Mouse (Mus musculus) 3T3-L1 (cell line): ENCODE results near the gene Rab40c.

ENCODE experiments used
- DNase-seq: peaks from one replicate; pipeline ENCODE4 v3.0.0-alpha.2; 2015; ENCODE audit warnings: low read depth, low spot score

Gene Rab40c

DNA sequence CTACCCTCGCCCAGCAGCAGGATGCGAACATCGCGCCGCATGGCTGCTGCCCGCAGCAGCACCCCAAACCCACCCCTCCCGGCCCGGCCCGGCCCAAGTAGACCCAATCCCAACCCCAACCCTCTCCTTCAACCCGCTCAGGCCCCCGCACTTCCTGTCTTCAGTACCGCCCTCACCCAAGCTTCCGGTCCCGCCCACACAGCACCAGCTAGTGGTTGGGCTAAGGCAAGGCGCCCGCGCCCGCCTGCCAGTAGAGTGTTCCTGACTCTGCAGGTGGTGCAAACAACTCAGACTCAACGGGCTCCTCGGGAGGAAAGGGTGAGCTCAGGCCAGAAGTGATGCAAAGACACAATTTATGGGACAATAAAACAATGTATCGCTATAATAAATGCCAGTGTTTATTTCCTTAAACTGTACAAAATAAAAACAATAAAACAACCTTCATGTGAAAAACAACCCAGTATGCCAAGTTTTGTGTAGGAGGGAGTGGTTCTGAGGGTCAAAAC lies 75.1 kb downstream of the Rab40c start, which contains the start of gene Rhot2:
Gene Rhot2, minus strand, starts transcription at position 456 of the 506 bp plus-strand sequence.
- peak; percentile 98 for DNase-seq

DNA sequence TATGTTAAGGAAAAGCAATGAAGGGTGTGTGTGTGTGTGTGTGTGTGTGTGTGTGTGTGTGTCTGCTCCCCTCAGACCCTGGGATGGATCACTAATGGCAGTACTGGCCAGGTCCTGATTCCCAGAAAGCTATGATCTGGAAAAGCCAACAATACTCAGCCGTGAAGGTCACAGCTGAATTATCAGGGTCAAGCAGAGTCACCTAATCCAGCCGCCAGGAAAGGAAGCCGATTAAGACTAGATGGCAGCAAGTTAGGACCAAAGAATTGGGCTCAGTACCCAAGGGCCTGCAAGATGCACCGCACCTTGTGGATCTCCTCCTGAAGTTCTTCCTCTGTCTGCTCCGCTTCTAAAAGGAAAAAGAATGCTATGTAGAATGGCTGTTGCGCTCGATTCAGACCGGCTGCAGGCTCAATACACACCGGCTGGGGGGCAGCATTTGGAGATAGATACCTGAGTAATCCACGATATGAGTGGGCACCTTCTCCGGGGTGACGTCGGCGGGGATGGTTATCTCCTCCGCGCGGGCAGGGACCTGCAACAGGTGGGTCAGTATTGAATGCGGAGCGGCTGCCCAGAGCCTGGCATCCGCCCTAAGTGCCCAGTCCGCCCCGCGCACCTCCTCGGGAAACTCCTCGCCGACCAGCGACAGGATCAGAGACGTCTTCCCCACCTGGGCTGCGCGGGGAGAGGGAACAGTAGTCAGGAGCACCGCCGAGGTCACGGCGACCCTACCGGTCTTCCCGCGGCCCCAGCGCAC lies 75.7 kb downstream of the Rab40c start:
- DNase-seq, result no peak

- DNase-seq, result no peak
These were observed 76.4 kb downstream of the Rab40c start for GRCm38 (mm10) chr17:25843122-25843521.

DNA sequence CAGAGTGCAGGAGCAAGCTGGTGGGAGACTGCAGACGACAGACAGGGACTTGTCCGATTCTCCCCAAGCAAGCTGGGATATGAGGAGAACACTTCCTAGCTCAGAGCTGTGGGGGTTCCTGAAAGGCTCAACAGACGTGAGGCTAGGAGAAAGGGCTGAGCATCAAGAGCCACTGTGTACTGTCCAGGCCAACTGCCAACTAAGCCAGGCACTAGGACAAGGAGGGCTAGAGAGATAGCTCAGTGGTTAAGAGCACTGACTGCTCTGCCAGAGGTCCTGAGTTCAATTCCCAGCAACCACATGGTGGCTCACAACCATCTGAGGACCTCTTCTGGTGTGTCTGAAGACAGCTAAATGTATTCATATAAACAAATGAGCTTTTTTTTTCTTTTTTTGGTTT lies 77.0 kb downstream of the Rab40c start:
- no peak for DNase-seq

GRCm38 (mm10) chr17:25841117-25841880 lies 78.2 kb downstream of the Rab40c start, which contains the start of gene Gm20683:
Gene Gm20683 (minus strand): TSS chr17:25841763.
- DNase-seq, result no peak

DNA sequence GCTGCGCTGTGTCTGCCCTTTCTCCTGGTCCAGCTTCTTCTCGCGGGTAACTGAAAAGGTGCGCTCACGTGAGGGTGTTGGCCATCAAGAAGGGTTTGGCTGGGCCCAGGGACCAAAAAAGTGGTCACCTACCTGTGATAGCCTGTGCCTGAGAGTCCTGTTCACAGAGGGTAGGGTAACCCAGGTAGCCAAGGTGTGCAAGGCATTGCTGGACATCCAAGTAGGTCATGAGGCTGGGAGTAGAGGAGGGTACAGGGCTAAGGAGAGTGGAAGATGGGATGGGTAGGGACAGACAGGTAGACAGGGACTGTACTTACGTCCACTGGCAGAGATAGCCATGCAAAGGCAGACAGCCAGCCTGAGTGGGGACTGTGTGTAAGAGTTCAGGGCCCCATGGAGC lies 79.0 kb downstream of the Rab40c start:
- no peak for DNase-seq

- no peak for DNase-seq
These were observed 79.9 kb downstream of the Rab40c start for GRCm38 (mm10) chr17:25839455-25840235.

- DNase-seq, result no peak
These were observed 80.6 kb downstream of the Rab40c start for GRCm38 (mm10) chr17:25838904-25839303.

- no peak for DNase-seq
These were observed 82.0 kb downstream of the Rab40c start for GRCm38 (mm10) chr17:25837533-25837932.

DNA sequence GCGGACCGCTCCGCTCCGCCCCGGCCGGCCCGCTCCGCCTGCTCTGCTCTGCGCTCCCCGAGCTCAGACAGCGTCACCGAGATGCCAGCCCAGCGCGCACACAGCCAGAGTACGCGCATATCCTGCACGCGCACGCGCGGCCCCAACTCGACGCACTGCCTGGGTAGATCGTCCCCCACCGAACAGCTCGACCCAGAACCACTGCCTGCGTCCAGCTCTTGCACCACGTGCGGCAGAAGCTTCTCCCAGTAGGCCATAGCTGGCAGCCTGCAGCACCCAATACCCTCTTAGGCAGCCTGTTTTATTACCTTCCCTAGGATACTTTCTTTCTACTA lies 82.5 kb downstream of the Rab40c start, which contains the start of gene Rhbdl1:
Gene Rhbdl1, minus strand, starts transcription at position 220 of the 335 bp plus-strand sequence.
- DNase-seq, result no peak

DNA sequence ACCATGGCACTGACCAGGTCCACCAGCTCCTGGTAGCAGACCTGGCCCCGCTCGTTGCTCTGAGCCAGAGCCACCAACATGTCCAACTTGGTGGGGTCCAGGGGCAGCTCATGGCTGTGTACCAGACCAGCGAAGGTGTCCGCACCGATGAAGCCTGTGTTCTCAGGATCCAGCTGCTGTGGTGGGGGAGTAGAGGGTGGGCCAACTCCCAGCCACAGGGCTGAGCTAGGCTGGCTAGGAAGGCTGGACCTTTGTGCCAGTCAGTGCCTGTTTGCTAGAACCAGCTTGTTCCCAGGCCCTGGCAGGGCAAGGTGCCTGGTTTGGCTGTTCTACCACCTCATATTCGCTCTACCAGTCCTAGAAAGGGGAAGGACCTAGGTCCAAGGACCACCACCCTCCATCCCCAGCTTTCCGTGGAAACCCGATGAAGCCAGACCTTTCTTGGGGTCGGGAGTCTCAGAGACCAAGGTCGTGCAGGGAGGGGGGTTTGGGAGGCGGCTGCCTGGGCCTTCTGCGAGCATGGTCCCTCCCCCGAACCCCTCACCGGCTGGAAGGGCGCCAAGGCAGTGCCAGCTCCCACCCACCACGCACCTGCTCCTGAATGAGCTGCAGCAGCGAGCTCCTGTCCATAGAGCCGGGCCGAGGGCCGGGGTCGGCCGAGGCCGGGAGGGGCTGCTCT lies 83.0 kb downstream of the Rab40c start:
- no peak for DNase-seq

GRCm38 (mm10) chr17:25835816-25836215 lies 83.7 kb downstream of the Rab40c start:
- DNase-seq, result no peak

DNA sequence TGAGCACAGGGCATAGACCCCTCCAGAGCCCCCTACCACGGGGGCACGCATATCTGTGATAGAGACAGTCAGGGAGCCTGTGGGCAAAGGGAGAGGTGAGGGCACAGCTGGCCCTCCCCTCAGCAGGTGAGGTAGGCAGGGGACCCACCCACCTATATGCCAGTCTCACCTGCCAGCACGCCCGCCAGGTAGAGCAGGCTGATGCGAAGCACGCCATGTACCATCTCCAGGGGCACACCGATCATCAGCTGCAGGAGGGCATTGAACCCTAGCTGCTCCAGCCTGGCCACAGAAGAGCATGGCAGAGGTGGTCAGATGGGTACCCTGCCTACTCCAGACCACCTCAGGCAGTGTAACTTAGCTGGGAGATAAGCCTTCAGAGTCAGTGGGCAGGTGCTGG lies 84.2 kb downstream of the Rab40c start:
- DNase-seq, result no peak

GRCm38 (mm10) chr17:25834595-25835222 lies 84.8 kb downstream of the Rab40c start:
- DNase-seq, result no peak

GRCm38 (mm10) chr17:25833961-25834594 lies 85.4 kb downstream of the Rab40c start:
- peak; percentile 37 for DNase-seq

- peak; percentile 97 for DNase-seq
These were observed 86.2 kb downstream of the Rab40c start, which contains the start of gene Stub1 for GRCm38 (mm10) chr17:25833291-25833663. Gene Stub1 (minus strand): TSS chr17:25833404.

DNA sequence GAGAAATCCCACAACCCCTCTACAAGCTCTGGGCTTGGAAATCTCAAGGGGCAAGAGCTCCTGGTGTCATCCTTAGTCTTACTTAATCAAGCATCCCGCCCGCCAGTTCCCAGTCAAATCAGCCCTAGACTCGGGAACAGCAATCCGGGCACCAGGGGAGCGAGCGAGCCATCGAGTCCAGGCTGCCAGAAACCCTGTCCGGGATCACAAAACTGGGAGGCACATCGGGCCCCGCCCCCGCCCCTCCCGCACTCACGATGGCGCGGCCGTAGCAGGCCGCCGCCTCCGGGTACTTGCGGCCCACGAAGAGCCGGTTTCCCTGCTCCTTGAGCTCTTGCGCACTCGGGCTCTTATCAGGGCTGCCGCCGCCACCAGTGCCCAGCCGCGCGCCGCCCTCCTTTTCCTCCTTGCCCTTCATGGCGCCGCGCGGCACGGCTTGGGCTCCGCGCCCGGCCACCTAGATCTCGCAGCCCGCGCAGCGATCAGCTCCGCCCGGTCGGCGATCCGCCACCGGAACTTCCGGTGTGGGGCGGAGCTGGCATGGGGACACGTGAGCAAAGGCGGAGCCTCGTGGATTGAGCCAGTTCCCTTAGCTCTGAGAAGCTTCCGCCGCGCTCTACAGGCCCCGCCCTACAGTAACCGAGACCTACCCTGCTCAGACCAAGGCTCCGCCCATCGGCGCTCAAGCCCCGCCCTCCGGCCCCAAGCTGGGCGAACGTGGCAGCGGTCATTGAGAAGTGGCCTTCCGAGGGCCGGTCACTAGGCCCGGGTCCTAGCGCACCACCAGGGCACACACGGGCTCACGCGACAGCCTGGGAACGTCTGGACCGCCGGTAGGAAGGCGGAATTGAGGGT lies 86.9 kb downstream of the Rab40c start:
- peak; percentile 100 for DNase-seq
